Mouse (Mus musculus) thymus, adult 2 months (tissue): Measurements from ENCODE around the gene Rab26.

ENCODE experiments used
- CTCF ChIP-seq: fragments of 200-500 bp; IDR thresholded peaks from 2 replicates; pipeline ENCODE4 v1.5.1; 2012; ENCODE audit warnings: mild to moderate bottlenecking, control low read depth, low read length, moderate library complexity, borderline replicate concordance; ENCODE audit not compliant: control insufficient read depth, poor library complexity, insufficient read depth; ENCODE audit errors: extremely low read depth
- POLR2A ChIP-seq: fragments of 200-500 bp; IDR thresholded peaks from 2 replicates; pipeline ENCODE4 v1.6.1; 2012; ENCODE audit warnings: mild to moderate bottlenecking, low read length, control low read depth, moderate library complexity; ENCODE audit not compliant: control insufficient read depth, poor library complexity, insufficient read depth; ENCODE audit errors: extremely low read depth

DNA sequence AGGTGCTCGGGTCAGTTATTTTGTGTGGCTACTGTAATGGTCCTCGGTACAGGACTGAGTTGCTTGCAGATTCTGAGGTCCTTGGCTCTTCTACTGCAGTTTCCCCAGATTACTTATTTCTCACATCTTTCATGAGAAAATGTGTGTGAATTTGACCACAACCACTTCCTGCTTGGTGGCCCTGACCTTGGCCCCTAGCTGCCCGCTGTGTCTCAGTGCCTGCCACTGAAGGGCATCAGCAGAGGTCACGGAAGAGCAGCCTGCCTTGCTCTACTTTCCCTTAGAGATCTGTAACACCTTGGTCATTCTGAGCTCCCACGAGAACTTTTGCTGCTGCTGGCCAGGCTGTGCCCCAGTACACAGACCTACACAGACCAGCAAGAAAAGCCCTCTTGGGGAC is 29.6 kb upstream of the Rab26 start:
- no peak for TF ChIP-seq CTCF
- TF ChIP-seq POLR2A: no peak
